Mouse (Mus musculus): ENCODE data around the gene Zfp46.

The Zfp46 gene

GRCm38 (mm10) chr4:136268912-136269311 lies 15.6 kb upstream of the Zfp46 start:
- no peak for DNase-seq

GRCm38 (mm10) chr4:136270648-136271047 lies 13.8 kb upstream of the Zfp46 start:
- DNase-seq: no peak

- DNase-seq: no peak
Observed at GRCm38 (mm10) chr4:136281097-136281496, 3.4 kb upstream of the Zfp46 start.

- DNase-seq: no peak
Observed at GRCm38 (mm10) chr4:136281611-136282010, 2.9 kb upstream of the Zfp46 start.

GRCm38 (mm10) chr4:136282621-136283480 lies 1.6 kb upstream of the Zfp46 start:
- no peak for DNase-seq

GRCm38 (mm10) chr4:136283783-136284182 lies 700 bp upstream of the Zfp46 start:
- DNase-seq: peak; percentile 21

- no peak for DNase-seq
Observed at GRCm38 (mm10) chr4:136284891-136285290, 408 bp downstream of the Zfp46 start.

GRCm38 (mm10) chr4:136285348-136285810 lies 896 bp downstream of the Zfp46 start:
- DNase-seq: peak; percentile 97

- peak; percentile 98 for DNase-seq
Observed at GRCm38 (mm10) chr4:136285811-136286371, 1.4 kb downstream of the Zfp46 start.

- DNase-seq: no peak
Observed at GRCm38 (mm10) chr4:136289918-136290780, 5.7 kb downstream of the Zfp46 start.

GRCm38 (mm10) chr4:136290781-136291595 lies 6.5 kb downstream of the Zfp46 start:
- no peak for DNase-seq

GRCm38 (mm10) chr4:136291692-136292091 lies 7.2 kb downstream of the Zfp46 start:
- DNase-seq: no peak

GRCm38 (mm10) chr4:136295941-136296340 lies 11.5 kb downstream of the Zfp46 start:
- no peak for DNase-seq

- DNase-seq: no peak
Observed at GRCm38 (mm10) chr4:136302462-136302861, 18.0 kb downstream of the Zfp46 start.

- no peak for DNase-seq
Observed at GRCm38 (mm10) chr4:136304181-136304580, 19.7 kb downstream of the Zfp46 start.

GRCm38 (mm10) chr4:136308355-136308754 lies 23.9 kb downstream of the Zfp46 start:
- peak; percentile 17 for DNase-seq

- DNase-seq: peak; percentile 62
Observed at GRCm38 (mm10) chr4:136309780-136310179, 25.3 kb downstream of the Zfp46 start.

GRCm38 (mm10) chr4:136310229-136311041 lies 26.0 kb downstream of the Zfp46 start, which contains the start of gene Hnrnpr:
Gene Hnrnpr, plus strand, starts transcription at chr4:136310942.
- peak; percentile 100 for DNase-seq

GRCm38 (mm10) chr4:136311042-136311999 lies 26.8 kb downstream of the Zfp46 start:
- DNase-seq: peak; percentile 64

- no peak for DNase-seq
Observed at GRCm38 (mm10) chr4:136312616-136313015, 28.1 kb downstream of the Zfp46 start.

All from retina, postnatal 1 day (tissue).